ENCODE assay signal across 8 mouse cellular contexts in genomic region chr7:24316567-24317092, GRCm38 (mm10). TPM values are rescaled to one million over a fixed set of nuclear protein-coding genes. Genes with fewer than 3 reads are reported as not detected.
DNase-seq lines count a peak whose midpoint lies in the region; ATAC-seq lines count a peak whose summit lies in the region.

Gene Zfp94 (minus strand): TSS chr7:24316666.

- peaks cover 7% of the 10 kb centered on the region; the same call in 1 of the 2 replicates for H3K36me3 ChIP-seq in hindbrain, embryonic 16.5 days (ENCODE audit: control insufficient read depth, insufficient read depth, low read length)
- H3K36me3 ChIP-seq in macrophage (ENCODE audit: inconsistent target), result peaks cover 7% of the 10 kb centered on the region; the same call in 1 of the 2 replicates

- peak within 1 kb of the TSS; percentile 84 for H3K9ac ChIP-seq in hindbrain, embryonic 16.5 days (ENCODE audit: low read depth, low read length)

- H3K27ac ChIP-seq in hindbrain, embryonic 16.5 days (ENCODE audit: low read depth, low read length), result peak within 1 kb of the TSS; percentile 87
- H3K27ac ChIP-seq in macrophage, result peak within 1 kb of the TSS; percentile 32; the same call in 1 of the 2 replicates

- under 1% methylated on average over 33 of the region's 33 CpGs for WGBS in hindbrain, embryonic 16.5 days
- under 1% methylated on average over 33 of the region's 33 CpGs for WGBS in macrophage (ENCODE audit: missing documents)

- H3K4me2 ChIP-seq in hindbrain, embryonic 16.5 days (ENCODE audit: low read length), result peak within 1 kb of the TSS; percentile 65

- DNase-seq in WW6 (ENCODE audit: low read depth, low spot score), result peak; percentile 84
- DNase-seq in cerebellum, postnatal 4 days (ENCODE audit: low spot score in 2 of 2), result peak; percentile 84 to 90
- peak; percentile 96 for DNase-seq in gastrocnemius, adult 18-20 months (ENCODE audit: low spot score)
- DNase-seq in left cerebral cortex, adult 18-20 months (ENCODE audit: low spot score in 2 of 2), result peak; percentile 97 to 98
- peak; percentile 98 for DNase-seq in right cerebral cortex, adult 18-20 months
- peak; percentile 71 for DNase-seq in urinary bladder, postnatal 10 days (ENCODE audit: low spot score)

- ATAC-seq in hindbrain, embryonic 16.5 days, result peak; percentile 97

- no peaks in the 10 kb centered on the region for H3K9me3 ChIP-seq in hindbrain, embryonic 16.5 days (ENCODE audit: control insufficient read depth, low read length)

- peaks cover 4% of the 10 kb centered on the region; the same call in 1 of the 2 replicates for H3K4me1 ChIP-seq in hindbrain, embryonic 16.5 days (ENCODE audit: control insufficient read depth, insufficient read depth, low read depth, low read length)

- H3K4me3 ChIP-seq in hindbrain, embryonic 16.5 days (ENCODE audit: low read length), result peak within 1 kb of the TSS; percentile 72
- peak within 1 kb of the TSS; percentile 67 for H3K4me3 ChIP-seq in macrophage (ENCODE audit: inconsistent target)

- no peaks in the 10 kb centered on the region for H3K79me2 ChIP-seq in macrophage (ENCODE audit: inconsistent target)

- no peaks in the 10 kb centered on the region; the same call in 1 of the 2 replicates for H3K27me3 ChIP-seq in hindbrain, embryonic 16.5 days (replicated peaks; ENCODE audit: control insufficient read depth, insufficient read depth, low read length)

RNA-seq across cellular contexts. Expression of gene Zfp94, which starts in this region (rescaled TPM):
- 1 to 10 TPM; 1.7 to 2.1 TPM for total RNA-seq in gastrocnemius, adult 18-20 months (2021)
- polyA plus RNA-seq in hindbrain, embryonic 16.5 days (2015; fragmentation: Nextera tagmentation; extraction: Ambion mirVana), result 19.2 and 19.8 TPM in 2 replicates
- total RNA-seq in left cerebral cortex, adult 18-20 months (2021), result 10 to 100 TPM; 12.2 to 14.1 TPM
- 10 to 100 TPM in 2 of 26 experiments, 1 to 10 TPM in 17, under 1 TPM in 2, not detected in 5; 0.53 to 11.8 (median 4.6) TPM for total RNA-seq in macrophage (2018; cell fraction: chromatin; rRNA removed)
- 1 to 10 TPM in 15 of 26 experiments, under 1 TPM in 11; 0.24 to 2.2 (median 1.3) TPM for total RNA-seq in macrophage (2018; cell fraction: cytosol; rRNA removed)
- total RNA-seq in macrophage (2018; cell fraction: nucleus; rRNA removed), result 1 to 10 TPM in 13 of 26 experiments, under 1 TPM in 8, not detected in 5; 0.58 to 6.2 (median 1.6) TPM
- polyA plus RNA-seq in macrophage (2018), result 1.0 to 2.1 TPM (median 1.5 TPM) in 3 replicates

Comparison
In these comparisons a context has a peak if more than half of its experiments do, and no peak if none do; other contexts are left out.
1. Peak in every context shown above with its lines: DNase-seq, ATAC-seq, H3K4me3 ChIP-seq and H3K27ac ChIP-seq.
2. RNA of gene Zfp94 (total RNA-seq): 12.2 to 14.1 TPM in left cerebral cortex, adult 18-20 months; 1.7 to 2.1 TPM in gastrocnemius, adult 18-20 months; every median in the first group is over 4 times any median in the second.